Mouse (Mus musculus) T-helper 1 cell (primary cell): ENCODE results near the gene Kif1c.

Experiments used
- in situ Hi-C: fragments of 300-600 bp; cut with MboI, MseI; formaldehyde crosslinking; loops from one replicate; pipeline ENCODE4 v1.15.1; 2025; ENCODE audit warnings: high pct_unique_total_duplicates

Gene Kif1c

GRCm38 (mm10) chr11:70693504-70693903, 6.8 kb upstream of the Kif1c start:
- in situ Hi-C loops, result no loop called here

- in situ Hi-C loops, result no loop called here
Measured at GRCm38 (mm10) chr11:70697376-70697775, 3.0 kb upstream of the Kif1c start.

GRCm38 (mm10) chr11:70699051-70699450, 1.3 kb upstream of the Kif1c start:
- in situ Hi-C loops, result no loop called here

GRCm38 (mm10) chr11:70700613-70701012, 265 bp downstream of the Kif1c start:
- in situ Hi-C loops, result no loop called here

GRCm38 (mm10) chr11:70701221-70701955, 1.0 kb downstream of the Kif1c start:
- in situ Hi-C loops, result no loop called here

- in situ Hi-C loops, result no loop called here
Measured at GRCm38 (mm10) chr11:70701984-70702733, 1.8 kb downstream of the Kif1c start.

GRCm38 (mm10) chr11:70702781-70703180, 2.4 kb downstream of the Kif1c start:
- in situ Hi-C loops, result no loop called here

GRCm38 (mm10) chr11:70706127-70706526, 5.8 kb downstream of the Kif1c start:
- in situ Hi-C loops, result no loop called here

- in situ Hi-C loops, result no loop called here
Measured at GRCm38 (mm10) chr11:70711026-70711425, 10.7 kb downstream of the Kif1c start.

- in situ Hi-C loops, result no loop called here
Measured at GRCm38 (mm10) chr11:70713222-70713621, 12.9 kb downstream of the Kif1c start.

- in situ Hi-C loops, result no loop called here
Measured at GRCm38 (mm10) chr11:70715832-70716231, 15.5 kb downstream of the Kif1c start.

GRCm38 (mm10) chr11:70718481-70718880, 18.1 kb downstream of the Kif1c start:
- in situ Hi-C loops, result no loop called here

- in situ Hi-C loops, result no loop called here
Measured at GRCm38 (mm10) chr11:70720567-70720966, 20.2 kb downstream of the Kif1c start.

- in situ Hi-C loops, result no loop called here
Measured at GRCm38 (mm10) chr11:70721072-70721471, 20.7 kb downstream of the Kif1c start.

GRCm38 (mm10) chr11:70724706-70725105, 24.4 kb downstream of the Kif1c start:
- in situ Hi-C loops, result no loop called here

- in situ Hi-C loops, result no loop called here
Measured at GRCm38 (mm10) chr11:70726585-70726984, 26.2 kb downstream of the Kif1c start.

GRCm38 (mm10) chr11:70727385-70727784, 27.0 kb downstream of the Kif1c start:
- in situ Hi-C loops, result no loop called here

- in situ Hi-C loops, result no loop called here
Measured at GRCm38 (mm10) chr11:70730427-70731038, 30.2 kb downstream of the Kif1c start.

GRCm38 (mm10) chr11:70731178-70731577, 30.8 kb downstream of the Kif1c start:
- in situ Hi-C loops, result no loop called here

- in situ Hi-C loops, result no loop called here
Measured at GRCm38 (mm10) chr11:70733256-70733655, 32.9 kb downstream of the Kif1c start.

GRCm38 (mm10) chr11:70737749-70738148, 37.4 kb downstream of the Kif1c start:
- in situ Hi-C loops, result no loop called here

GRCm38 (mm10) chr11:70741603-70742002, 41.3 kb downstream of the Kif1c start:
- in situ Hi-C loops, result no loop called here

- in situ Hi-C loops, result no loop called here
Measured at GRCm38 (mm10) chr11:70742117-70742516, 41.8 kb downstream of the Kif1c start.
